Mouse (Mus musculus): ENCODE results near the gene Chgb.

DNA sequence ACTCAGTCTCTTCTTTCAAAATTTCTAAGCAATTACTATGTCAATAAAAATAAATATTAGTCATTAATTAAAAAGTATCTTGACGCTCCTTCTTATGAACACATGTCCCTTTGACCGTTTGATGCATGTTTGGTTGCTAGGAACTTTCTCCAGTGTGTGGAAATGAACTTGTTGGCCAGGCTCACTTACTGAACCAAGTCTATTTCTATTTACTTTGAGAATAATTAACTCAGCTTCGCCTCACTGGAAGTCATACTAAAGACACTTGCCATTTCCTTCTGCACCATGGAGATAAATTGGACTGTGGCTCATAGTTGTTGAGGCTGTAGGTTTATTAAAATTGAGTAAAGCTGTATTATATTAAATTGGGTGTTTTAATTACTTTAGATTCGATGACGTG, 48.1 kb upstream of the Chgb start:
- TF ChIP-seq POLR2A (IDR thresholded peaks at IDR 0.05; ENCODE audit: borderline replicate concordance, low read depth, low read length) (no peak), CTCF (IDR thresholded peaks at IDR 0.05; ENCODE audit: low read depth, low read length) (no peak)

All from bone marrow macrophage, adult 2 months (primary cell).